Mouse (Mus musculus): Measurements from ENCODE around the gene Il24.

- no peak for TF ChIP-seq CTCF (IDR thresholded peaks at IDR 0.05; ENCODE audit: borderline replicate concordance, extremely low read depth, insufficient read depth, insufficient read length)
- TF ChIP-seq POLR2A (IDR thresholded peaks at IDR 0.05; ENCODE audit: borderline replicate concordance, extremely low read depth, insufficient read depth, insufficient read length, poor library complexity, severe bottlenecking) = no peak
Measured at GRCm38 (mm10) chr1:130887354-130887753, at the start of gene Il24.
